22 mouse cellular contexts compared by ENCODE assay signal in genomic region chr12:116299906-116300305, GRCm38 (mm10). TPM values are rescaled to one million over a fixed set of nuclear protein-coding genes. Genes with fewer than 3 reads are reported as not detected.
"Had no signal": no experiment of that assay in that cellular context is flagged by ENCODE, and none has a peak within 500 bp of the region (broad histone marks: within the 10 kb centered on the region; RNA-seq: fewer than 3 reads in every experiment).

No protein-coding gene starts in this region.

- H3K27ac ChIP-seq: kidney, embryonic 15.5 days; limb, embryonic 12.5 days; liver, embryonic 14.5 days; midbrain, embryonic 12.5 days had no signal

- H3K27me3 ChIP-seq: kidney, embryonic 15.5 days; limb, embryonic 12.5 days; midbrain, embryonic 12.5 days had no signal

- DNase-seq: kidney, adult 2 months; kidney, postnatal 14 days; layer of hippocampus, adult 9-11 months; layer of hippocampus, postnatal 36 days; liver; lung, adult 18-20 months; retina, postnatal 1 day; right cerebral cortex, postnatal 4 days; spleen, adult 18-20 months; thymus, adult 18-20 months; thymus, postnatal 14 days had no signal

- H3K9me3 ChIP-seq: kidney, embryonic 15.5 days; limb, embryonic 12.5 days; midbrain, embryonic 12.5 days had no signal

- H3K36me3 ChIP-seq: kidney, embryonic 15.5 days; limb, embryonic 12.5 days; midbrain, embryonic 12.5 days had no signal

- H3K9ac ChIP-seq: kidney, embryonic 15.5 days; limb, embryonic 12.5 days; liver, embryonic 14.5 days; midbrain, embryonic 12.5 days had no signal

- H3K4me1 ChIP-seq: kidney, embryonic 15.5 days; limb, embryonic 12.5 days; midbrain, embryonic 12.5 days had no signal

- H3K4me2 ChIP-seq: kidney, embryonic 15.5 days; limb, embryonic 12.5 days; midbrain, embryonic 12.5 days had no signal

- H3K4me3 ChIP-seq: kidney, embryonic 15.5 days; limb, embryonic 12.5 days; midbrain, embryonic 12.5 days had no signal

RNA-seq across cellular contexts. Expression of gene Gm11027, which starts 24.7 kb away (rescaled TPM):
- total RNA-seq: layer of hippocampus, adult 18-20 months; layer of hippocampus, postnatal 36 days; left cerebral cortex, postnatal 36 days; megakaryocyte-erythroid progenitor cell, adult 5-6 weeks; midbrain, postnatal 0 days; neutrophil, adult 5-6 weeks had no signal
- polyA plus RNA-seq: kidney, adult 2 months; kidney, embryonic 15.5 days; limb, embryonic 12.5 days; liver, embryonic 14.5 days; lung, embryonic 16.5 days; midbrain, embryonic 12.5 days; midbrain, postnatal 0 days; neural tube, embryonic 11.5 days had no signal
